Mouse (Mus musculus): ENCODE results near the gene Tle2.

DNA sequence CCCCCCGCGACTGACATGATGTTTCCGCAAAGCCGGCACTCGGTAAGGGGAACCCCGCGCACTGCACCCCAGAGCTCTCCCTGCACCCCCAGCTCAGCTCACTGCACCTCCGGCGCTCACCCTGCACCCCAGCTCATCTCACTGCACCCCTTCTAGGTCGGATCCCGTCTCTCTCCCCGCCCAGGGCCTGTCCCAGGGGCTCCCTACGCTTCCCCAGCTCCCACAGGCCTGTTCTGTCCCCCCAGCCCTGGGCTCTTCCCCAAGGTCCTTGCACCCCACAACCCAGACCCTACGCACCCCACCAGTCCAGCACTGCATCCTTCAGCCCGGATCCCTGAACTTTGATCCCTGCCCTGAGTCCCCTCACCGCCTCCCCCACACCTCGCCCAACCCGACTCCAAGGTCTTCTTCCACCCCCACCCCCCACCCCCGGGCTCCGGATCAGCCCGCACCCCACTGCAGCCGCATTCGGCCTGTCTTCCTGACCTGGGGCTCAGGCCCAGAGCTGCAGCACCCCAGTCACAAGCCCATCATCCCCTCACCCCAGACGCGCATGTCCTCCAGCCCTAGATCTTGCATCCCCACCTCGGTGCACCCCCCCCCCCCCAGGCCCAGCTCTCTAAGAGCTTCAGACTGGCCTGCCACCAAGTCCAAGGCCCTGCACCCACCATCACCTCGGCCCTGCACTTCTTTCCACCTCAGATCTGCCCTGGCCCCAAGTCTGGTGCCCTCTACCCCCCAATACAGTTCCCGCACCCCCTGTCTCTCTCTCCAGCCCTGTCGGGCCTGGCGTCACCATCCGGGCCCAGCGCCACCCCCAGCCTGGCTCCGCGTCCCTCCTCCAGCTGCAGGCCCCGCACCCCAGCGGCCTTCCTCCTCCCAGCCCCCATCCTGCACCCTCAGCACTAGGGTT, 14.5 kb upstream of the Tle2 start:
- no peak for TF ChIP-seq CTCF (conservative IDR thresholded peaks at IDR 0.05; ENCODE audit: low read length)
- no peak for TF ChIP-seq POU5F1 (IDR thresholded peaks at IDR 0.05; ENCODE audit: borderline replicate concordance, low read length)
- no peak for TF ChIP-seq NANOG (IDR thresholded peaks at IDR 0.05; ENCODE audit: borderline replicate concordance, low read length)

All from E14TG2a.4 (cell line).